Mouse (Mus musculus) mouse embryonic stem cell (cell line): Measurements from ENCODE around the gene Olfr714.
"Not testable (repeated sequence)": the region's sequence is repeated elsewhere in the genome, so short reads cannot be mapped to it uniquely, and the experiment has no call there.

Source experiments
- in situ Hi-C, 2 experiments: fragments of 300-500 bp; cut with MboI; formaldehyde crosslinking; loops; 1 replicate in 1 of 2; 3 replicates in 1 of 2; pipeline ENCODE4 v1.14.3; 2019 to 2020; ENCODE audit warnings: low sequenced_read_pairs in 2 of 2, low pct_unique_long_range_greater_than_20kb in 1 of 2, mixed read lengths in 1 of 2; ENCODE audit not compliant: unreplicated experiment in 1 of 2

Gene Olfr714

GRCm38 (mm10) chr7:107070681-107071080 lies at the start of gene Olfr714:
Gene Olfr714 (plus strand): TSS chr7:107070981.
- in situ Hi-C loops = no loop called here

GRCm38 (mm10) chr7:107030874-107031273 lies 39.9 kb upstream of the Olfr714 start, which contains the start of gene Olfr713:
Gene Olfr713 (plus strand): TSS chr7:107031174.
- in situ Hi-C loops = no loop called here

- in situ Hi-C loops = no loop called here
Measured at GRCm38 (mm10) chr7:107039934-107040563, 30.7 kb upstream of the Olfr714 start.

- in situ Hi-C loops = no loop called here
Measured at GRCm38 (mm10) chr7:107043136-107043535, 27.6 kb upstream of the Olfr714 start.

GRCm38 (mm10) chr7:107044407-107044806 lies 26.4 kb upstream of the Olfr714 start:
- in situ Hi-C loops = no loop called here

DNA sequence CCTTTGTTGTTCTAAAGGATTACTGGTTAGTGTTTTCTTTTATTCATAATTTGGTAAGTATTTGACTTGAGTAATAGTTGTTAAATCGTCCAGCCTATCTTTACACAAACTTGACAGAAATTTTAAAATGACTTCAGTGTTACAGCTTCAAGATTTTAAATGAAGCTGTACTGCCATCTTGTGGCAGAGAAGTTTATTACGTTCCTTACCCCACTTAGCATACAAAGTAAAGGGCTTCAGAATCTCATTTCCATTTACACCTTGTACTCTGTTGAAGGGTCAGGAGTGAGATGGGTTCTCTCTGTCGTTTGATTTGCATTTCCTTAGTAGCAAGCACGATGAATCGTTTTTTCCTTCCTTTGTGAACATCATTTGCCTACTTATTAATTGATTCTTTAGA lies 24.9 kb upstream of the Olfr714 start:
- in situ Hi-C loops = no loop called here

DNA sequence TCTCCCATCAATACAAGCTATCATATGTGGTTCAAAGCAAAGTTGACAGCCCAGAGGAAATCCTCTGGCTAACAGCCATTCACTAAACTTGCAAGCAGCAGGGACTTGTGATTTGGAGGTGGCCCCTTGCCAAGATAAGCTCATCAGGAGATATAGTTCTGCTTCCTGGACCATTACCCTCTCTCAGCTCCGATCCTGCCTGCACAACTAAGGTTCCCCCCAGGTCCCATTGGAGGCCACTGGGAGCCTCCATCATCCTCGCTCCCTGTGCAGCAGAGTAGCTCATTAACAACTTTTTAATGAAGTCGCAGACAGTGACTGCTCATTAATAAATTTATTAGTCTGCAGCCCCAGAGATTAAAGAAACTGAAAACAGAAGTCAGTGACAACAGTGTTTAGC lies 23.2 kb upstream of the Olfr714 start:
- in situ Hi-C loops = no loop called here

DNA sequence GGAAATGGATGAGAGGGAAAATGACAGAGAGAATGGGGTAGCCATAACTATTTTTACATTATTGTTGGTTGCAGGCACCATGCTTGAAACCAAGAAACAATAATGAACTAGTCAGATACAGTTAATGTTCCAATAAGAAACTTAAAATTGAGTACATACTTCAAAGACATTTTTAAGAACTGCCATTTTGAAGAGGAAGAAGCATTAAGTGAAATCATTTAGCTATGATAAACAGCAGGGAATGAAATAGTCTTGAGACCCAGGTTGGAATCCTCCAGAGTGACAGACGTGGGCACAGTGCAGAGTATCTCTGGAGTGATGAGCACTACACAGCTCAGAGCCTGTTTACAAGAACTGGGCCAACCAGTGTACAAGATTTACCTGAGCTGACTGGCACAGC lies 22.1 kb downstream of the Olfr714 start, which contains the start of gene Olfr17:
Gene Olfr17, plus strand, starts transcription at position 301 of the 400 bp plus-strand sequence.
- in situ Hi-C loops = no loop called here

- in situ Hi-C loops = not testable (repeated sequence)
Measured at GRCm38 (mm10) chr7:107110269-107110668, 39.5 kb downstream of the Olfr714 start, which contains the start of gene Olfr715b. Gene Olfr715b (minus strand): TSS chr7:107110369.
